Mouse (Mus musculus) Patski (cell line): ENCODE results near the gene D6Wsu163e. TPM values are rescaled to one million over a fixed set of nuclear protein-coding genes. Genes with fewer than 3 reads are reported as not detected.

ENCODE experiments used
- ATAC-seq: fragments of 100-300 bp; one replicate; pipeline ENCODE4 v1.8.0; 2021
- CTCF ChIA-PET: fragments of 350-600 bp; sonication (Branson Sonifier 250); formaldehyde crosslinking; loops from one replicate; lab custom pipeline; 2022; ENCODE audit warnings: inconsistent platforms; lab: Charles Lee
- POLR2A ChIA-PET: fragments of 350-600 bp; sonication (Branson Sonifier 250); formaldehyde crosslinking; loops from one replicate; lab custom pipeline; 2022; ENCODE audit warnings: antibody characterized with exemption, inconsistent platforms; lab: Charles Lee
- DNase-seq: peaks from one replicate; pipeline ENCODE4 v3.0.0-alpha.2; 2011; ENCODE audit warnings: low read depth, low spot score
- H3K27me3 ChIP-seq: fragments of 371-371 bp; one replicate; pipeline ENCODE4 v1.5.1; 2021
- CTCF ChIP-seq: fragments of 100-300 bp; IDR thresholded peaks from one replicate; pipeline ENCODE4 v1.5.1; 2021
- in situ Hi-C: fragments of 300-500 bp; cut with MboI; formaldehyde crosslinking; loops from 3 replicates; pipeline ENCODE4 v1.11.1; 2018; ENCODE audit warnings: low pct_unique_long_range_greater_than_20kb, mixed read lengths
- polyA plus RNA-seq: library from polyadenylated mRNA; unstranded; gene quantifications from one replicate; pipeline ENCODE4 v1.2.3, GENCODE M21; 2021

The D6Wsu163e gene
- 26.6 TPM for polyA plus RNA-seq

DNA sequence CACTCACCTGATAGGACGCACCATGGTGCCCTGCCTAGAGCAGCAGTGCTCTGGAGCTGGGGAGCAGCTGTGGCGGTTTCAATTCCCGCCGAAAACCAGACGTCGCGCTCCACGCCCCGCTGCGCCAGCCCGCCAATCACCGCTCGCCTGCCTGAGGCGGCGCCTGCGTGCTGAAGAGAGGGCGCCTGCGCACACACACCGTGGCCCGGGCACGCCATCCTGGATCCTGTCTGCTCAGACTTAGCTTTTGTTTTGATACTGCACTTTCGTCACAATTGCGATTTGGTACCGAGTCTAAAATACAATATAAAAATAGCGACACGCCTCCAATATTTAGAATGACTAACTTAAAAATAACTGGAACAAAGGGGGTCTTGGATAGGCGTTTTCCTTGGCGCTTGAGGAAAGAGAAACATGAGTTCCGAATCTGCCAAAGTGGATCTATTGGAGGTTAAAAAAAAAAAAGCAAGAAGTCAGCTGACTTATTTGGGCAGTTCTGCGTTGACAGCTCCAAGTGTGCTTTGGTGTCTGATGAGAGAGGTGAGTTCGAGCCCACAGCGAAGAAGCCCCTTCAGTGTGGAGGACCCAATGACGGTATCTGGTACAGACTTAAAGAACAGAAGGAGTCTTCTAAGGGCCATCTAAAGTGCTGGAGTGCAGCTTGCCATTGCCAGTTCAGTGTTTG lies at the start of gene D6Wsu163e, which contains the start of gene Rad51ap1:
TSS of gene D6Wsu163e (plus strand) at position 476 of the 685 bp plus-strand sequence.
TSS of gene Rad51ap1 (minus strand) at position 101 of the 685 bp plus-strand sequence.
- CTCF ChIA-PET: interaction anchor here (0.6 to 2.0 kb wide), 7 partner anchors 9 to 414 kb away, joined by 3 to 5 read pairs (median 3); no protein-coding TSS in a partner anchor
- no peaks in the 10 kb centered on the region for H3K27me3 ChIP-seq
- peak; percentile 89 for ATAC-seq
- in situ Hi-C loops: loop anchor here (10.0 kb wide), 1 partner anchor 515 kb away; no protein-coding TSS in a partner anchor
- POLR2A ChIA-PET: interaction anchor here (0.6 to 0.8 kb wide), 2 partner anchors 148 to 170 kb away, joined by 3 to 4 read pairs; partner anchors contain the start of gene Tigar
- peak; percentile 60 for DNase-seq
- TF ChIP-seq CTCF: no peak

DNA sequence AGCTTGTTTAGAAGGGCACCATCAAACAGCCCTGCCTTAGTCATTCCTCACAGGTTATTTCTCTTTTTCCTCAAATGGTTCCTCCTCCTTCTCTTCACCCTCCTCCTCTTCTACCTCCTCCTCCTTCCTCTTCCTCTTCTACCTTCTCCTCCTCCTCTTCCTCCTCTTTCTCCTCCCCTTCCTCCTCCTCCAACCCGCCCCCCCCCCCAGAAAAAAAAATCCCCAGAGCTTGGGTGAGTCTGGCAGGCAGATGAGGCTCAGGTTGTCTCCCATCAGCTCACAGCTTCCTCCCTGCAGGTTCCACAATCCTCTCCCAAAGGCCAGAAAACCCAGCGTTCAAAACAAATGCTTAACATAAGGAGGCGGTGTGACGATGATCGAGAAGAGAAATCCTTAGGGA lies 32.4 kb upstream of the D6Wsu163e start:
- CTCF ChIA-PET: no interaction called here
- no peak for TF ChIP-seq CTCF
- POLR2A ChIA-PET: no interaction called here
- no peak for ATAC-seq
- in situ Hi-C loops: no loop called here
- no peaks in the 10 kb centered on the region for H3K27me3 ChIP-seq
- no peak for DNase-seq

DNA sequence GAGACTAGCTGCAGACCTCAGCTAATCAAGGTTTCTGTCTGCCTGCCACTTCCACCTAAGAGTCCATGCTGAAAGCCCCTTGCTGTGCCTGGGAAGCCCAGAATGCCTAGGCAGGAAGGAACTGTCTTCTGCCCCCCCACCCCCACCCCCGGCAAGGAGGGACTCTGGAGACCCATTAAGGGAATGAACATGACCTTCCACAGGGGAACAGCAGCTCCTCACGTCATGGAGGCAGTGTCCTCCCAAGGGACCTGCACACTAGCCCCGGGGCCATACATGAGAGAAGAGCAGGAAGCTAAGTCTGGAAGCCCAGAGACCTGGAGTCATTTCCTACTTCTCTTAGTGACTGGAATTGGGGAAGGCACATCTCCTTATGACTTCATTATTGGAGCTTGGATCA lies 31.9 kb upstream of the D6Wsu163e start:
- TF ChIP-seq CTCF: no peak
- ATAC-seq: no peak
- DNase-seq: no peak
- no peaks in the 10 kb centered on the region for H3K27me3 ChIP-seq
- in situ Hi-C loops: no loop called here
- ChIA-PET POLR2A (interaction anchor here (0.6 kb wide), 1 partner anchor 583 kb away, joined by 5 read pairs; no protein-coding TSS in a partner anchor), CTCF (no interaction called here)

DNA sequence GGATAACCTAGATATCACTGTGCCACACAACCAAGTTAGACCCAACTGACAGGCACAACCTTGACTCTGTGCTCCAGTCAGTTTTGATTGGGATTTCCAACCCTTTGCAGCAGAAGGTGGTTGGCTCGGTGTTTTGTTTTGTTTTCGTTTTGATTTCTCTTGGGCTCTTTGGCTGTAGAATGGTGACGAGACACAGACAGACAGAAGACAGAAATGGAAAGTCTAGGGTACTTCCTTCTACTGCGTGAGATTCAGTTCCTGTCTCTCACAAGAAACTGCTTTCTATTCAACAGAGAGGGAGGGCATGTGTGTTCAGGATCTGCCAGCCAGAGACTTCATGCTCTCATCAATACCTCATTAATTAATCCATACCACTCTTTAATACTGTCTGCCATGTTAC lies 29.0 kb upstream of the D6Wsu163e start:
- TF ChIP-seq CTCF: no peak
- DNase-seq: no peak
- in situ Hi-C loops: no loop called here
- ChIA-PET CTCF (no interaction called here), POLR2A (no interaction called here)
- ATAC-seq: no peak
- H3K27me3 ChIP-seq: no peaks in the 10 kb centered on the region

DNA sequence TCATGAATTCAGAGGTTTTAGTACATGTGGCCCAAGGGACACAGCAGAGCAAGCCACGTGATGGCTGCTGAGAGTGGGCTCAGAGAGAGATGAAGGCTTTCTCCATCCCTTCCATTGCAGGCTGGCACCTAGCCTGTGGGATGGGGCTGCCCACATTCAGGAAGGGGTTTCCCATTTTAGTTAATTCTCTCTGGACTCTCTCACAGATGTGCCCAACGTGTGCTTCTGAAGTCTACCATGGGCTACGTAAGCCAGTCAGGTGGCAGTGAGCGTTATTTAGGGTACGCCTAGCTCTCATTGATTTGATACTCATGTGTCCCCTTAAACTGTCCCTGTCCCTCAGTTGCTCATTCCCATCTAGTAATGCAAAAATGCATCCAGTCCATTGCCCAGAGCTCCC lies 24.8 kb upstream of the D6Wsu163e start:
- no peak for TF ChIP-seq CTCF
- CTCF ChIA-PET: no interaction called here
- in situ Hi-C loops: no loop called here
- no peaks in the 10 kb centered on the region for H3K27me3 ChIP-seq
- POLR2A ChIA-PET: no interaction called here
- ATAC-seq (no peak), DNase-seq (no peak)

DNA sequence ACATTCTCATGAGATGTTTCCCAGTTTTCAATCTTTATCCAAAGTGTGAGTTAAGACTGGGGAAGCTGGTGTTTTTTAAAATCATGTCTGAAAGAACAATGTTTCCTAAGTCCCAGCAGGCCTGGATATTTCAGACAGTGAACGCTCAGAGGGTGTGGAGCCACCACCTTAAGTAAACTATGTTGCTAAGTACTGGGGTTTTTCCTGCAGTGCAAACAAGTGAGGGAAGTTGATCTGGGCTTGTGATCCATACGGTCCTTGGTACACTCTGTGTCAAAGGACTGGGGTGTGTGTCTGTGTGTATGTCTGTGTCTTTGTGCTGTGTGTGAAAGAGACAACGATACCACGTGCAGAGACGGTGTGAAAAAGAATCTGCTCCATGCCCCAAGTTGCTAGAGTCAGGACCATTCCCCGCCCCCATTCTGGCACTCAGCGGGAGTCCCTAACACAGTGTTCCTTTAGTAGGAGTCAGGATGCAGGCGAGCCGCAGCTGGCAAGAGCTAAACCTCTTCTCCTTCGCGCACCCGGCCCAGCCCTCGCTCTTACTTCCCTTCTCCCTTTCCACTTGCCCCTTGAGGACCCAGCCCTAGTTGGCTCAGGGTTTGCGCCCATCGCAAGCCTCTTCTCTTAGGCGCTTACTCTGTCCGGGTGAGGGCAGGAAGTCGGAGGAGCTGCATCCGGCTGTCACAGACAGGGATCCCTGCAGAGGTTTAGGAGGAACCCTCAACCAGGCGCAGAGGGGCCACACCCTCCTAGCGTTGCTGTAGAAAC lies 18.5 kb upstream of the D6Wsu163e start, which contains the start of gene Dyrk4:
TSS of gene Dyrk4 (minus strand) at position 729 of the 771 bp plus-strand sequence.
- in situ Hi-C loops: loop anchor here (5.0 kb wide), 1 partner anchor 64 kb away; no protein-coding TSS in a partner anchor
- ChIA-PET CTCF (no interaction called here), POLR2A (no interaction called here)
- no peak for DNase-seq
- H3K27me3 ChIP-seq: no peaks in the 10 kb centered on the region
- no peak for ATAC-seq
- TF ChIP-seq CTCF: no peak

DNA sequence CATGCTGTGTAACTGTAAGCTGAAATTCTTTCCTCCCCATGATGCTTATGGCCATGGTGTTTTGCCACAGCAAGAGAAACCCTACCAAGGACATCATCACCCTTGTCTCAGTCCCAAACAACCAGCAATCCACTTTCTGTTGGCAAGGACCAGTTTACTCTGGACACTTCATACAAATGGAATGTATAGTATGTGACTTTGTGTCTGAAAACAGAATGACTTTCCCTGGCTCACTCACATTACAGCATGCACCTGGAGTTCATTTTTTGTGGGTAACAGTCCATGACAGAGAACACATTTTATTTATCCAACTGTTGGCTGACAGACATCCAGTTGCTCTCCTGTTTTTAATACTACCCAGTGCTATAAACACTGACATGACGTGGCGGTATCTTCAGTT lies 6.9 kb upstream of the D6Wsu163e start:
- CTCF ChIA-PET: no interaction called here
- TF ChIP-seq CTCF: no peak
- in situ Hi-C loops: no loop called here
- POLR2A ChIA-PET: no interaction called here
- H3K27me3 ChIP-seq: no peaks in the 10 kb centered on the region
- ATAC-seq (peak; percentile 93), DNase-seq (peak; percentile 62)

DNA sequence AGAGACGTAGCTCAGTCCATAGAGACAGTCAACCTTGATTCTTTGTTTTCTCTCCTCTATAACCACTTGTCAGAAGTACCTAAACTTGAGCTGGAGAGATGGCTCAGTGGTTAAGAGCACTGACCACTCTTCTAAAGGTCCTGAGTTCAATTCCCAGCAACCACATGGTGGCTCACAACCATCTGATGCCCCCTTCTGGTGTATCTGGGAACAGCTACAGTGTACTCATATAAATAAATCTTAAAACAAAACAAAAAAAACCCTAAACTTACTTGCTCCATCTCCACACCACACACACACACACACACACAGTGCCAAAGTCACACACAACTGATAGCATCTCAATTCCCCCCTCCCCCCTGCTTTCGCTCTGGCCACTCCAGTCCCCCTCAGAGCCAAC lies 1.7 kb upstream of the D6Wsu163e start:
- DNase-seq (no peak), ATAC-seq (no peak)
- CTCF ChIA-PET: interaction anchor here (2.0 kb wide), 1 partner anchor 156 kb away, joined by 5 read pairs; no protein-coding TSS in a partner anchor
- peak; percentile 28 for TF ChIP-seq CTCF
- POLR2A ChIA-PET: no interaction called here
- no peaks in the 10 kb centered on the region for H3K27me3 ChIP-seq
- in situ Hi-C loops: no loop called here

DNA sequence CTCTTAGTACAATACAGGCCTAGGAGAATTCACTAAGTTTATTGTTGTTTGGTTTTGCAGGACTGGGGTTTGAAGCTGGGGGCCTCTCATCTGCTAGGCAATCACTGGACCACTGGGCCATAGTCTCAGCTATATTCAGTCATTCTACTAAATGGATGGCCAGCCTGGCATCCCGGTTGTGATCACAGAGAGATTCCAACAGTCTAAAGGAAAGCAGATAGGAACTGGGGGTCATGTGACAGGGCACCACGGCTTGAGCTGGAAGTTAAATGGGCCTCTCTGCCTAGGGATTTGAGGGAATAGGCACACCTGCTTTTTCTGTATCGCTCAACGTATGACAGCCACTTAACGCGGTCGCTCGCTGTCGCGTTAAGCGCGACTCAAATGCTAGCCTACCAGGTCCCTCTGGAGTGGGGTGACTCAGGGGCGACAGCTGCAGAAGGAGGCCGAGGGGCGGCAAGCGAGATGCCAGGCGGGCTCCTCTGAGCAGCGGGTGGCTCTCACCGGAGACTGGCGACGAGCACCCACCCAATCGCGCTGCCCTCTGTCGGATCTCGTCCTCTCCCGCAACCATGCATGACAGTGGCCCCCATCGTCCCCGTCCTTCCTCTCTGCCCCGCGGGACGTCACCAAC lies 792 bp upstream of the D6Wsu163e start:
- ChIA-PET CTCF (interaction anchor here (0.6 to 2.0 kb wide), 6 partner anchors 10 to 414 kb away, joined by 3 to 5 read pairs (median 4); no protein-coding TSS in a partner anchor), POLR2A (interaction anchor here (0.6 to 0.8 kb wide), 2 partner anchors 147 to 171 kb away, joined by 3 to 4 read pairs; partner anchors contain the start of gene Tigar)
- DNase-seq (no peak), ATAC-seq (no peak)
- TF ChIP-seq CTCF: no peak
- in situ Hi-C loops: no loop called here
- H3K27me3 ChIP-seq: no peaks in the 10 kb centered on the region

DNA sequence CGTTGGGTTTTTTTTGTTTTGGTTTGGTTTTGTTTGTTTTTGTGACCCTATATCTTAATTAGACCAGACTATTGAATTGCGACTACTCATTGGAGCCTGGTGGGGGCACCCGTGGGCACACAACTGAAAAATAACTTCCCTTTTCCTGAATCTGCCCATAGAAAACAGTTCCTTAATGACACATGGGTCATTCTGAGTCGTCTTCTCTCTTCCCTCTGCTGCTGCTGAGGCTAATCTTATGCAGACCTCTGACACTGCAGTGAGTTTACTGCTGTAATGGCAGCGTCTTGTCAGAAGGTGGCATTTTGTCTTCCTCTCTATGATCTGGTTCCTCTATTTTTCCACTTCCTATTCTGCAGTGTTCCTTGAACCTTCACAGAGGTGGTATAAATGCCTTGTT lies 689 bp downstream of the D6Wsu163e start:
- POLR2A ChIA-PET: no interaction called here
- in situ Hi-C loops: loop anchor here (10.0 kb wide), 1 partner anchor 514 kb away; no protein-coding TSS in a partner anchor
- ATAC-seq: peak; percentile 27
- no peaks in the 10 kb centered on the region for H3K27me3 ChIP-seq
- CTCF ChIA-PET: no interaction called here
- TF ChIP-seq CTCF: peak; percentile 64
- no peak for DNase-seq
